Mouse (Mus musculus) cerebellum, postnatal 10 days (tissue): ENCODE measurements around the gene Csde1.
A peak's percentile ranks its signal among the peaks of the same experiment; 100 is the strongest.

Source experiments
- DNase-seq, 2 experiments: peaks; one replicate each; pipeline ENCODE4 v3.0.0; 2021; ENCODE audit warnings: mixed read lengths in 2 of 2

The Csde1 gene

GRCm38 (mm10) chr3:103020249-103020942 is at the start of gene Csde1:
Gene Csde1 (plus strand): TSS chr3:103020426.
- DNase-seq = peak; percentile 99

GRCm38 (mm10) chr3:102970508-102970907 is 49.7 kb upstream of the Csde1 start:
- no peak for DNase-seq

GRCm38 (mm10) chr3:102976906-102977305 is 43.3 kb upstream of the Csde1 start:
- no peak for DNase-seq

- peak; percentile 39 to 48 for DNase-seq
These were observed 40.5 kb upstream of the Csde1 start for GRCm38 (mm10) chr3:102979550-102980348.

- no peak for DNase-seq
These were observed 39.9 kb upstream of the Csde1 start for GRCm38 (mm10) chr3:102980349-102980736.

GRCm38 (mm10) chr3:102991041-102991440 is 29.2 kb upstream of the Csde1 start:
- DNase-seq = no peak

GRCm38 (mm10) chr3:102992936-102993335 is 27.3 kb upstream of the Csde1 start:
- no peak for DNase-seq

GRCm38 (mm10) chr3:102995233-102995604 is 25.0 kb upstream of the Csde1 start:
- DNase-seq = no peak

GRCm38 (mm10) chr3:102995605-102996321 is 24.5 kb upstream of the Csde1 start, which contains the start of gene Sike1:
Gene Sike1 (plus strand): TSS chr3:102995708.
- peak; percentile 95 to 97 for DNase-seq

GRCm38 (mm10) chr3:102997036-102997435 is 23.2 kb upstream of the Csde1 start:
- DNase-seq = no peak

GRCm38 (mm10) chr3:102997591-102997990 is 22.6 kb upstream of the Csde1 start:
- DNase-seq = no peak

- DNase-seq = no peak
These were observed 18.6 kb upstream of the Csde1 start for GRCm38 (mm10) chr3:103001595-103001994.

GRCm38 (mm10) chr3:103017350-103017749 is 2.9 kb upstream of the Csde1 start:
- DNase-seq = no peak

GRCm38 (mm10) chr3:103019462-103019861 is 764 bp upstream of the Csde1 start:
- peak in 1 of 2 experiments; percentile 10 for DNase-seq

GRCm38 (mm10) chr3:103020943-103021638 is 865 bp downstream of the Csde1 start:
- DNase-seq = peak; percentile 92 to 95

GRCm38 (mm10) chr3:103026174-103026573 is 5.9 kb downstream of the Csde1 start:
- DNase-seq = peak in 1 of 2 experiments; percentile 10

GRCm38 (mm10) chr3:103040285-103040684 is 20.1 kb downstream of the Csde1 start:
- no peak for DNase-seq

GRCm38 (mm10) chr3:103040861-103041379 is 20.7 kb downstream of the Csde1 start:
- DNase-seq = no peak

- no peak for DNase-seq
These were observed 35.9 kb downstream of the Csde1 start for GRCm38 (mm10) chr3:103056016-103056595.

- no peak for DNase-seq
These were observed 37.5 kb downstream of the Csde1 start for GRCm38 (mm10) chr3:103057752-103058151.

GRCm38 (mm10) chr3:103058207-103059157 is 38.3 kb downstream of the Csde1 start, which contains the start of gene Nras:
Gene Nras (plus strand): TSS chr3:103058285.
- peak; percentile 98 for DNase-seq
